Mouse (Mus musculus) heart, embryonic 13.5 days (tissue): ENCODE data around the gene Pld1. TPM values are rescaled to one million over a fixed set of nuclear protein-coding genes. Genes with fewer than 3 reads are reported as not detected.
A peak's percentile ranks its signal among the peaks of the same experiment; 100 is the strongest.

Experiments
- ATAC-seq: fragments of 200-750 bp; cut with Nextera tagmentation; 2 replicates; pipeline ENCODE4 v1.8.0; 2017; ENCODE audit warnings: moderate TSS enrichment; ENCODE audit not compliant: insufficient number of reproducible peaks, low FRiP score, low TSS enrichment; ENCODE audit errors: extremely low read depth
- H3K27ac ChIP-seq: fragments of 300-500 bp; sonication (generic); replicated peaks from 2 replicates; pipeline ENCODE4 v1.5.1; 2015; ENCODE audit warnings: moderate library complexity, mild to moderate bottlenecking, inconsistent platforms
- H3K27me3 ChIP-seq: fragments of 300-500 bp; sonication (generic); replicated peaks from 2 replicates; pipeline ENCODE4 v1.6.1; 2015; ENCODE audit warnings: mild to moderate bottlenecking, inconsistent platforms
- H3K36me3 ChIP-seq: fragments of 300-500 bp; sonication (generic); 2 replicates; pipeline ENCODE4 v1.6.1; 2015; ENCODE audit warnings: mild to moderate bottlenecking, inconsistent platforms
- H3K4me1 ChIP-seq: fragments of 300-500 bp; sonication (generic); 2 replicates; pipeline ENCODE4 v1.6.1; 2015; ENCODE audit warnings: inconsistent platforms
- H3K4me2 ChIP-seq: fragments of 300-500 bp; sonication (generic); 2 replicates; pipeline ENCODE4 v1.6.1; 2015; ENCODE audit warnings: inconsistent platforms, mild to moderate bottlenecking, moderate library complexity
- H3K4me3 ChIP-seq: fragments of 300-500 bp; sonication (generic); 2 replicates; pipeline ENCODE4 v1.5.1; 2015; ENCODE audit warnings: moderate library complexity, mild to moderate bottlenecking, inconsistent platforms
- H3K9ac ChIP-seq: fragments of 300-500 bp; sonication (generic); 2 replicates; pipeline ENCODE4 v1.6.1; 2015; ENCODE audit warnings: inconsistent platforms, mild to moderate bottlenecking, moderate library complexity
- H3K9me3 ChIP-seq: fragments of 300-500 bp; sonication (generic); 2 replicates; pipeline ENCODE4 v1.6.1; 2016; ENCODE audit warnings: inconsistent platforms
- WGBS: fragments of 180-500 bp; shearing (Covaris S2); methylation state at CpG from one replicate; pipeline ENCODE4 v1.1.7; 2015; ENCODE audit warnings: mixed read lengths; 5-methylcytosine and 5-hydroxymethylcytosine counted together
- polyA plus RNA-seq: library from polyadenylated mRNA; unstranded; fragments of >200 nt; fragmentation: Nextera tagmentation; extraction: Ambion mirVana; gene quantifications from 2 replicates; pipeline ENCODE4 v1.2.1, GENCODE M21; 2015

Gene Pld1
- polyA plus RNA-seq, 1 experiment from 2014 or later: 4.1 TPM

GRCm38 (mm10) chr3:28031643-28032243 is 93.2 kb downstream of the Pld1 start:
- Histone ChIP-seq H3K4me3 (no peak overlapping the region), H3K36me3 (peaks cover 17% of the 10 kb centered on the region), H3K27me3 (no peaks in the 10 kb centered on the region), H3K27ac (peak overlapping the region; percentile 57), H3K9me3 (no peaks in the 10 kb centered on the region), H3K9ac (peak overlapping the region; percentile 28; the same call in 1 of the 2 replicates), H3K4me1 (peaks cover 12% of the 10 kb centered on the region), H3K4me2 (no peak overlapping the region)
- ATAC-seq: no peak
- 46% methylated on average over 7 of the region's 7 CpGs for WGBS

DNA sequence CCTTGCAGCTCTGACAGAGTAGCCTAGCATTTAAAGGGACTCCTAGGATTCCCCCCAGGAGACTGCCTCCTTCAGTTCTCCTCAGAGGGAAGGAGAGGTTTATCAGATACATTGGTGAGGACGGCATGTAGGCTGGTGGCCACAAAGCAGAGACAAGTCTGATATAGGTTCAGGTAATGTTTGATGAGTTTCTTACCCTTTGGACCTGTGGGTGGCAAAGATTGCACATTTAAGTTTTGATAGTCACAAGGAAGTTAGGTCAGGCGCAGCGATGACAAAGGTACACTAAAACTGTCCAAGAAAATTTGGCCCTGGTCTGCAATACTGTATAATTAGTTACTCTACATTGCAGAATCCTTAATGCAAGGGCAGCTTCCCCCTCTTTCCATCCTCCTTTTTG is 95.4 kb downstream of the Pld1 start:
- WGBS: 81% methylated on average over 3 of the region's 3 CpGs
- Histone ChIP-seq H3K4me3 (no peak overlapping the region), H3K36me3 (peaks cover 13% of the 10 kb centered on the region; the same call in 1 of the 2 replicates), H3K9me3 (no peaks in the 10 kb centered on the region), H3K27ac (no peak overlapping the region), H3K27me3 (no peaks in the 10 kb centered on the region), H3K4me2 (no peak overlapping the region), H3K9ac (no peak overlapping the region), H3K4me1 (peaks cover 6% of the 10 kb centered on the region)
- no peak for ATAC-seq

- Histone ChIP-seq H3K4me1 (peaks cover 6% of the 10 kb centered on the region), H3K27ac (no peak overlapping the region), H3K36me3 (peaks cover 8% of the 10 kb centered on the region; the same call in 1 of the 2 replicates), H3K9ac (no peak overlapping the region), H3K4me2 (no peak overlapping the region), H3K9me3 (no peaks in the 10 kb centered on the region), H3K27me3 (no peaks in the 10 kb centered on the region), H3K4me3 (no peak overlapping the region)
- no peak for ATAC-seq
- 78% methylated on average over 5 of the region's 5 CpGs for WGBS
These were observed 96.3 kb downstream of the Pld1 start for GRCm38 (mm10) chr3:28034707-28035333.

DNA sequence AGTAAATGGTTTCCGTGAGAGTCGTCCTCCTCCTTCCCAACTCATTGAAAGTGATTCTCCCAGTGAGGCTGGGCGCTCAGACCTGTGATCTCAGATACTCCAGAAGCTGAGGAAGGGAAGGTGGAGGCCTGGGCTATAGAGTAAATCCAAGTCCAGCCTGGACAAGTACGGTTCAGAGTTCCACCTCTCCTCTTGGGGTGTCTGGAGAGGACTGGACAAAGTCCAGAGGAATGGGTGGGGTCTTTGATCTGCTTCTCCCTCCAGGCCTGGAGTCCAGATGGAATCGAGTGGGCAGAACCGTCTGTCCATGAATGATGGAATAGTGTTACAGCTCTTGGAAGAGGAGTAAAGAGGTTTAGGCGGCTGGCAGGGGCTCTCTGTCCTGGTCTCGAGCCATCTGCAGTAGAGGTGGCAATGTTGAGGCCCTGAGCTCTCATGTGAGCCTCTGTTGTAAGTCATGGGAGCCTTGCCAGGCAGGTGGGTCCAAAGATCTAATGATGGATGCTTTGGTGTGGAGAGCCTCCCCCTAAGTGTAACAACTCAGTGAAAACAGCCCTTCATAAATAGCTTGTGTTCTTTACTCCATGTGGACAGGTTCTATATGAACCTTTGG is 98.9 kb downstream of the Pld1 start:
- H3K4me2 ChIP-seq: no peak overlapping the region
- H3K9me3 ChIP-seq: no peaks in the 10 kb centered on the region
- no peak for ATAC-seq
- no peak overlapping the region for H3K4me3 ChIP-seq
- no peaks in the 10 kb centered on the region for H3K4me1 ChIP-seq
- WGBS: 66% methylated on average over 8 of the region's 8 CpGs
- H3K36me3 ChIP-seq: peaks cover 26% of the 10 kb centered on the region
- H3K27me3 ChIP-seq: no peaks in the 10 kb centered on the region
- no peak overlapping the region for H3K27ac ChIP-seq
- H3K9ac ChIP-seq: no peak overlapping the region

DNA sequence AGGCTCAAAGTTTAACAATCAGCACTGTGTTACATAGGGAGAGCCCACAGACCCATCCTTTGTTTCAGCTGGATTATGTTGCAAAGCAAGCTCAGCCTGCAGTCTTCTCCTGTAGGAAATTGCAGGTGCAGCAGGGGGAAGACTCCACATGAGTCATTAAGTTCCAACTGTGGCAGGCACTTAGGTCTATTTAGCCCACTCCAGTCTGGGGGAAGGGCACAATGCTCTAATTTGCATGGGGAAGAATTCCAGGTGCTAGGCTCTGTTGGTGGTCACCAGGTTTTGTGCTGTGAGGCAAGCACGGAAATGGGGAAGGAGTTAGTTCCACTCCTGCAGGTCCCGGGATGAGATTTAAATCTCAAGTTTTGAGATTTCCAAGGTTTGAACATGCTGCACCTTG is 99.6 kb downstream of the Pld1 start:
- Histone ChIP-seq H3K36me3 (peaks cover 31% of the 10 kb centered on the region), H3K4me3 (no peak overlapping the region), H3K9me3 (no peaks in the 10 kb centered on the region), H3K27me3 (no peaks in the 10 kb centered on the region), H3K4me1 (no peaks in the 10 kb centered on the region), H3K9ac (no peak overlapping the region), H3K4me2 (no peak overlapping the region), H3K27ac (no peak overlapping the region)
- WGBS: 60% methylated on average over 2 of the region's 2 CpGs
- ATAC-seq: no peak

DNA sequence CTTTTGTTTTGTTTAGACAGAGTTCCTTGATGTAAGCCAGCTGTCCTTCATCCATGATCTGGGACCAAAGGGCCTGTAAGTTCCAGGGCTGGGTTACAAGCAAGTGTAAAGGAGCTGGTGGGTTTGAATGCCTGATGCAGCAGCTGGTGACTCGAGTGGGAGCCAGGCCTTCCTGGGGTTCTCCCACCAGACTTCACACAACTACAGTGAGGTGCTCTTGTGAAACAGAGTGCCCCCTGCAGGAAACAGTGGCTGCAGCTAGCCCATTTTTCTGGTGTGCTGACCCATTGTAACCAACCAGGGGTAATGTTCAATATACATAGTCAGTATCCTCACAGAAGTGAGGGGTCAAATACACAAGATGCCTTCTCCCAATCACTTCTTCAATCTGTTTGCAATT is 101.3 kb downstream of the Pld1 start:
- Histone ChIP-seq H3K4me1 (no peaks in the 10 kb centered on the region), H3K36me3 (peaks cover 37% of the 10 kb centered on the region), H3K4me2 (no peak overlapping the region), H3K9me3 (no peaks in the 10 kb centered on the region), H3K4me3 (no peak overlapping the region), H3K27ac (no peak overlapping the region), H3K27me3 (no peaks in the 10 kb centered on the region), H3K9ac (no peak overlapping the region)
- ATAC-seq: no peak
- WGBS: 28% methylated on average over 1 of the region's 1 CpGs

GRCm38 (mm10) chr3:28041236-28041635 is 102.7 kb downstream of the Pld1 start:
- no peaks in the 10 kb centered on the region for H3K27me3 ChIP-seq
- whole genome bisulfite sequencing: 89% methylated on average over 8 of the region's 8 CpGs
- H3K4me3 ChIP-seq: no peak overlapping the region
- no peaks in the 10 kb centered on the region for H3K4me1 ChIP-seq
- no peaks in the 10 kb centered on the region for H3K9me3 ChIP-seq
- H3K36me3 ChIP-seq: peaks cover 33% of the 10 kb centered on the region
- no peak for ATAC-seq
- H3K27ac ChIP-seq: no peak overlapping the region
- no peak overlapping the region for H3K4me2 ChIP-seq
- no peak overlapping the region for H3K9ac ChIP-seq

GRCm38 (mm10) chr3:28042366-28042765 is 103.9 kb downstream of the Pld1 start:
- Histone ChIP-seq H3K9ac (no peak overlapping the region), H3K27me3 (no peaks in the 10 kb centered on the region), H3K4me2 (no peak overlapping the region), H3K36me3 (peaks cover 43% of the 10 kb centered on the region), H3K4me3 (no peak overlapping the region), H3K9me3 (no peaks in the 10 kb centered on the region), H3K27ac (no peak overlapping the region), H3K4me1 (no peaks in the 10 kb centered on the region)
- ATAC-seq: no peak
- WGBS: 89% methylated on average over 4 of the region's 4 CpGs

DNA sequence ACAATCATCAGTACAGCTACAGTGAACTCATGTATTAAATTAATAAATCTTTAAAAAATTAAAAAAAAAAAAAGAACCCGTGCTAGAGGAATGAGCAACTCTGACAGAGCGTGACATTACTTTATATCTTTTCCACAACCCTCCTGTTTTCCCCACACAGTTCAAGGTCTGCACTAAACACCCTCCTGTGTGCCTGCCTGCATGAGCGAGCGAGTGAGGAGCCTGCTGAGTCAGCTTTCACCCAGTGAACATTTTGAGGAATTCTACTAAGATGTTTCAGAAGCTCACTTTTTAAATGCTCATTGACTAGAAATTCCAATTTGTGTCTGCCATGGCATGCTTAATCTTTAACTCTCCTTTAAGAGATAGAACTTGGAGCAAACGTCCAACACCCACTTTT is 109.1 kb downstream of the Pld1 start:
- WGBS: 85% methylated on average over 5 of the region's 5 CpGs
- Histone ChIP-seq H3K4me2 (no peak overlapping the region), H3K4me3 (no peak overlapping the region), H3K9ac (no peak overlapping the region), H3K27ac (no peak overlapping the region), H3K9me3 (no peaks in the 10 kb centered on the region), H3K4me1 (no peaks in the 10 kb centered on the region), H3K27me3 (no peaks in the 10 kb centered on the region), H3K36me3 (peaks cover 41% of the 10 kb centered on the region)
- no peak for ATAC-seq

DNA sequence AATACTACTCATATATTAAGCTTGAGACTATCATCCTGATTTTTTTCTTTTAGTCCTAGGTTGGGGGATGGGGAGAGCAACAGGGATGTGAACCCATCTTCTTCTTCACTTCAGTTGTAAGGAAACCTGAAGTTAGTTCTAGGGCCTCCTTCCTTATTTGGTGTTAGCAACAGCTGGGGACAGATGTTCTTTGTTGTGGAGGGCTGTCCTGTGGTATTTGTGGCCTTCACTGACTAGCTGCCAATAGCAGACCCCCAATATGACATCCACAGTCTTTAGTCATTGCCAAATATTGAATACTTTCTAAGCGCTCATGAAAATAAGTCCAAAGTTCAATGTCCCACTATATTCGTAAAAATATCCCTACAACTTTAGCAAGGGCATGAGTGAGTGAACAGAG is 111.0 kb downstream of the Pld1 start:
- no peak overlapping the region for H3K9ac ChIP-seq
- 76% methylated on average over 2 of the region's 2 CpGs for WGBS
- no peak overlapping the region for H3K4me3 ChIP-seq
- no peak overlapping the region for H3K4me2 ChIP-seq
- H3K9me3 ChIP-seq: no peaks in the 10 kb centered on the region
- ATAC-seq: no peak
- H3K4me1 ChIP-seq: no peaks in the 10 kb centered on the region
- peaks cover 31% of the 10 kb centered on the region for H3K36me3 ChIP-seq
- no peak overlapping the region for H3K27ac ChIP-seq
- no peaks in the 10 kb centered on the region for H3K27me3 ChIP-seq

- WGBS: 81% methylated on average over 4 of the region's 4 CpGs
- Histone ChIP-seq H3K27ac (no peak overlapping the region), H3K36me3 (peaks cover 23% of the 10 kb centered on the region), H3K9ac (no peak overlapping the region), H3K9me3 (no peaks in the 10 kb centered on the region), H3K4me3 (no peak overlapping the region), H3K4me1 (no peaks in the 10 kb centered on the region), H3K4me2 (no peak overlapping the region), H3K27me3 (no peaks in the 10 kb centered on the region)
- ATAC-seq: no peak
These were observed 114.6 kb downstream of the Pld1 start for GRCm38 (mm10) chr3:28053076-28053475.

DNA sequence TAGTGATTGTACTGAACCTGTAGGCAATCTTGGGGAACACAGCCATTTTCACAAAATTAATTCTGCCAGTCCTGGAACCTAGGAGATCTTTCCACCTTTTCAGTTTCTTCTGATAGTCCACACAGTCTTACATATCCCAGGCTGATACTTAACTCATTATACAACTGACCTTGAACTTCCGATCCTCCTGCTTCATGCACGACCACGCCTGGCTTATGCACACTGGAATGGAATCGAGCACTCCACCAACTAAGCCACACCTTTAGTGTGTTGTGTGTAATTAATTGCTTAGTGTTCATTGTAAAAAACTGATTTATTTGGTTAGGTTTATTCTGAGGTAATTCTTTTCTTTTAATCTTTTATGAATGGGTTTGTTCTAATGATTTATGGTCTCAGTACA is 122.2 kb downstream of the Pld1 start:
- no peak for ATAC-seq
- no peaks in the 10 kb centered on the region for H3K4me1 ChIP-seq

More for the DNA sequence above, 122.2 kb downstream of the Pld1 start:
- H3K36me3 ChIP-seq: peaks cover 24% of the 10 kb centered on the region
- no peak overlapping the region for H3K4me2 ChIP-seq
- no peak overlapping the region for H3K27ac ChIP-seq
- 84% methylated on average over 4 of the region's 4 CpGs for WGBS
- H3K4me3 ChIP-seq: no peak overlapping the region
- H3K9ac ChIP-seq: no peak overlapping the region
- no peaks in the 10 kb centered on the region for H3K27me3 ChIP-seq
- peaks cover 4% of the 10 kb centered on the region; the same call in 1 of the 2 replicates for H3K9me3 ChIP-seq
